Mouse (Mus musculus) A20 (cell line): ENCODE data around the gene Atad5.
"Not testable (repeated sequence)": the region's sequence is repeated elsewhere in the genome, so short reads cannot be mapped to it uniquely, and the experiment has no call there.

Experiments used
- DNase-seq: peaks from one replicate; pipeline ENCODE4 v3.0.0-alpha.2; 2011; ENCODE audit warnings: low read depth, low spot score

The Atad5 gene

GRCm38 (mm10) chr11:80148974-80149373 lies 59.8 kb downstream of the Atad5 start:
- DNase-seq: not testable (repeated sequence)

- DNase-seq: no peak
These were observed 60.3 kb downstream of the Atad5 start for GRCm38 (mm10) chr11:80149412-80150023.

GRCm38 (mm10) chr11:80150566-80150965 lies 61.4 kb downstream of the Atad5 start:
- DNase-seq: no peak

GRCm38 (mm10) chr11:80151541-80151940 lies 62.3 kb downstream of the Atad5 start:
- DNase-seq: no peak

DNA sequence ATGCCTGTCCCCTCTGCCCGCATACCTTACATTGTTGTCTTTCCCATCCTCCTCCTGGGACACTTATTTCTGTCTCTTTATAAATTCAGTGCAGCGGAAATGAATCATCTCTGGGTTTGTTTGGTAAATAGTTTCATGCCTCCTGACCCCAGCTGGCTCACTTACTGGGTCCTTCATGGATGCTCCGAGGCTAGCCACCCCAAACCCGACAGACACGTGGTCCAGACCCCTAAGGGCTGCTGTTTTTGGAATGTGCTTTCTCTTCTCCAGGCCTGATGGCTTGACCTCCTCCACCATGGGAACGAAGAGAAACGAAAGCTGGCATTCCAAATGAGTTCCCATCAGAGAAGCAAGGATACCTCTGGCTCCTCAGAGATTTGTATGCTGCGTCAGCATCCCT lies 63.2 kb downstream of the Atad5 start:
- no peak for DNase-seq

- no peak for DNase-seq
These were observed 64.8 kb downstream of the Atad5 start, which contains the start of gene Adap2 for GRCm38 (mm10) chr11:80153857-80154495. Gene Adap2, plus strand, starts transcription at chr11:80154105.

DNA sequence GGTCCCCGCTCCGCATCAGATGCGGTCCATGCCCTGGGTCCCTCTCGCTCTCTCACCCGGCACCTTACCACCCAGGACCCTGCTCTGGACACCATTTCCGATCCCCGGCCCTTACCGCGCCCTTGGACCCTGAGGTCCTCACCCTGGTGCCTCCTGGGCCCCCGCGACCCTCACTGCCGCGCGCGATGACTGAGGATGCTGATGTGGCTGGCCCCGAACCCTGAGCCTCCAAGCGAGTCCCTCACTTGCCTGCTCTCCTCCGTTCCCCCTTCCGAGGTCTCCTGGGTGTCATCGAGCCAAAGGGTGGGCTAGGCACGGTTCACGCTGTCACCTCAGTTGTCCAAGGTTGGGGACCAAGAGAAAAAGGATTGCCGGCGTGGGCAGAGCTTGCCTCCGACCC lies 65.3 kb downstream of the Atad5 start:
- no peak for DNase-seq

DNA sequence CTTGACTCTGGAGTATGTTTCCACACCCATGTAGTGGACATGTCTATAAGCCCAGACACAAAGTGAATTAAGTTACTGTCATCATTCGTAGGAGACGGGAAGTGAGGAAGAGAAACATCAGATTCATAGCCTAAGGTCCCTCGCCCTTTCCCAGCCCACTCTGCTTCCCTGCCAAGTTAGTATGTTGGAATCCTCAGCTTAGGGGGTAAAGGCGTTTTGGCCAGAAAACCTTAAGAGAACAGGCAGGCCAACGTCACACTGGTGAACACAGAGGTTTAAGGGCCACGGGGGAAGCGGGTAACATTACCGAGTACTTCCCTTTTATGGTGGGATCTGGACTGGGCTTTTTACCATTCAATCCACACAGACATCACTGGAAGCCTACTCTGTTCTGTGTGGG lies 66.3 kb downstream of the Atad5 start:
- DNase-seq: no peak

DNA sequence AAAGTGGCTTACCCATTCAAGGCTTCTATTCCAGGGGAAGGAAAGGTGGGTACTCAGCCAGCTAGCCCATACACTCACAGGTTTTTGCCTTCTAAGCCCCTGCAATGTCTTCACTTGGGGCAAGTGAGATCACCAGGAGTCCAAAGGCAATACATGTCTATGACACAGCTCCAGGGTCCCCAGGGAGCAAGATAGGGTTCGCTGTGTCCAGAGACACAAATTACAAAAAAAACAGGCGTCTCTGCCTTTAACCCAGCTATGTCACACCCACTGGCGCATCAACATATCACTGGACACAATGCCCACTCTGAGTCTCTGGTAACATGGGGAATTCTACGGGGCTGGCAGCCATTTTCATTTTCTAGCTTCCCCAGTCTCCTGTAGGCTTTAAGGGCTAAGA lies 66.8 kb downstream of the Atad5 start:
- no peak for DNase-seq

DNA sequence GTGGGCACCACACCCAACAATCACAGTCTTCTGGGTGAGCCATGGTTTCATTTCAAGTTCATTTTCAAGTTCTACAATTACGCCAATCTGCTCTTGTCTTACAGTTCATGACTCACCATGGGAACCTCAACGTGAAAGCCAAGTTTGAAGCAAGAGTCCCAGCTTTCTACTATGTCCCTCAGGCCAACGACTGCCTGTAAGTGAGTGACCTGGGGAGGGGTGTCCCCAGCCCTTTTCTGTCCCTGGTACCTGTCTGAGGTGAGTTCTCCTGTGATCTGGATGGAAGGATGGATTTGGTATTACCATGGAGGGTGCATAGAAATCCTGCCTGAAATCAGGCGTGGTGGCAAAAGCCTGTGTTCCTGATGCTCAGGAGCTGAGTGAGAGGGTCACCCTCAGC lies 67.6 kb downstream of the Atad5 start:
- DNase-seq: no peak

GRCm38 (mm10) chr11:80159018-80159417 lies 69.8 kb downstream of the Atad5 start:
- no peak for DNase-seq

- DNase-seq: no peak
These were observed 71.8 kb downstream of the Atad5 start for GRCm38 (mm10) chr11:80161041-80161440.

- DNase-seq: no peak
These were observed 74.3 kb downstream of the Atad5 start for GRCm38 (mm10) chr11:80163362-80164116.

DNA sequence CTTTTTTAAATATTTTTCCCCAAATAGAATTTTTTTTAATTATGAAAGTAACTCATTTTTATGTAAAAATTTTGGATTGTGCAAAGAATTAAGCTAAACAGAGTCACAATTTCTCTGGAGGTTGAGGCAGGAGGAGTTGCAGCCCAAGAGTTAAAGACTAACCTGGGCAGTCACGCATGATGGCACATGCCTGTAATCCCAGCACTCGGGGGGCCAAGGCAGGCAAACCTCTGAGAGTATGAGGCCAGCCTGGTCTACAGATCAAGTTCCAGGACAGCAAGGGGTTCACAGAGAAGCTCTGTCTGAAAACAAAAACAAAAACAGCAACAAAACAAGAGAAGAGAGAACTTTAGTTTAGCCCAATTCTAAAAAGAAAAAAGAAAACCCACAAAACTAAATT lies 75.0 kb downstream of the Atad5 start:
- no peak for DNase-seq

GRCm38 (mm10) chr11:80168121-80168520 lies 78.9 kb downstream of the Atad5 start:
- DNase-seq: no peak

- DNase-seq: peak; percentile 49
These were observed 79.5 kb downstream of the Atad5 start for GRCm38 (mm10) chr11:80168611-80169249.

GRCm38 (mm10) chr11:80169629-80170028 lies 80.4 kb downstream of the Atad5 start:
- peak; percentile 82 for DNase-seq

DNA sequence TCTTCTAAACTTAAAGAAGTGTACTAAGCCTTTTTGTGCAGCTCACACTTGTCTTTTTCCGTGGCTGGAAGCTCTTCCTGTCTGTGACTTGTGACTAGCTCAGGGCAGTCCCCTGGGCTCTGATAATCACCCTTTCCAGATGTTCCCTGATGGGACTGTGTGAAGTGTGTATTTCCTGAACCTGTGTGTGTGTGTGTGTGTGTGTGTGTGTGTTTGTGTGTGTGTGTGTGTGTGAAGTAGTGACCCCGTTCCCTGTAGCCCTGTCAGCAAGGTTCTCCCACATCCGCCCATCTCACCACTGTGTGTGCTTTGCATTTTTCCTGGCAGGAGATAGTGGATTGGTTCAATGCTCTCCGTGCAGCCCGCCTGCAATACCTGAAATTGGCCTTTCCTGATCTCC lies 81.2 kb downstream of the Atad5 start:
- DNase-seq: no peak

DNA sequence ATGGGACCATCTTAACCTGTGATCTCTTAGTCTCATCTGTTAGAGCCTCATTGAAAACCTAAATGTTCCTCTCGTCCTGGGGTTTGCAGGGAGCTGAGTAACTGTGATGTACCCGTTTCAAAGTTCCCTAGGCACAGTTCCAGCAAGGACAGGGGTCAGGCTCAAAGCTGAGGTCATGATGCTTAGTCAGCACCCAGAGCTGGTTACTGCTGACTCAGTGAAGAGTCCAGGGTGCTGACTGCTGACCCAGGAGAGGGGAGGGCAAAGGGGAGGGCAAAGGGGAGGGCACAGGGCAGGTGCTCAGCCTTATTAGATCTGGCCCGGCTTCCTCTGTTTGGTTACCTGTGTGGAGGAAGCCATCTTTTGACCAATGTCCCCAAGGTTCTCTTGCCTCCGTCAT lies 82.7 kb downstream of the Atad5 start:
- no peak for DNase-seq

DNA sequence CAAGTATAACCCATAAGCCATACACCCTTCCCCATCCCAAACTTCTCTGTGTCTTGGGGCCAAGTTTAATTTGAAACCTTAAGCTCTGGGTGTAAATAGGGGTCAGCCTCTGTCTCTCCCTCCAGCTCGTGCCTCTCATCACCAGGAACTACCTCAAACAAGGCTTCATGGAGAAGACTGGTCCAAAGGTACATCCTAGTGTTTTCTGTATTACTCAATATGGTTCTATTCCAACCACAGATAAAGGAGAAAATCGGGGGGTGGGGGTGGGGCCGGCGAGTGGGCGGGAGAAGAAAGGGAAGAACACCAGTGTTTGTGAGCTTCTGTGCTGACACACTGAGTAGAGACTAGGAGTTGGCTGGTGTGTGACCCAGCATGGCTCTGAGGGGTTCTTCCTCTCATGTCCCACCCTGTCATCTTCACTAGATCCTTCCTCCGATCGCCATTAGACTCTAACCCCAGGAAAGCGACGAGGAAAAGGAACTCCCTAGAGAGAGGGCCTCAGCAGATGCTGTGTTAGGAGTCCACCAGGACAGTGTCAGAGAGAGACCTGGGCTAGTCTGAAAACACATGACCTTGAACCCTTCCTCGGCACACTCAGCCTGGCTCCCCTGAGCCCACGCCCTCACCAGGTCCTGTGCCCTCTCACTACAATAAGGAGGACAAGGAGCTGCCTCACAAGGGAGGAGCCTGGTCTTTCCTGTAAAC lies 84.9 kb downstream of the Atad5 start:
- DNase-seq: no peak
